Mouse (Mus musculus) heart, embryonic 15.5 days (tissue): ENCODE data around the gene Fscn2. TPM values are rescaled to one million over a fixed set of nuclear protein-coding genes. Genes with fewer than 3 reads are reported as not detected.
A peak's percentile ranks its signal among the peaks of the same experiment; 100 is the strongest.

ENCODE experiments used
- ATAC-seq: fragments of 200-750 bp; cut with Nextera tagmentation; replicated peaks from 2 replicates; pipeline ENCODE4 v1.8.0; 2017; ENCODE audit warnings: low read depth, moderate TSS enrichment; ENCODE audit not compliant: insufficient number of reproducible peaks, insufficient read depth, low FRiP score
- H3K27ac ChIP-seq: fragments of 300-500 bp; sonication (generic); 2 replicates; pipeline ENCODE4 v1.5.1; 2015; ENCODE audit warnings: mild to moderate bottlenecking, inconsistent platforms
- H3K27me3 ChIP-seq: fragments of 300-500 bp; sonication (generic); 2 replicates; pipeline ENCODE4 v1.6.1; 2015; ENCODE audit warnings: inconsistent platforms
- H3K36me3 ChIP-seq: fragments of 300-500 bp; sonication (generic); 2 replicates; pipeline ENCODE4 v1.6.1; 2015; ENCODE audit warnings: mild to moderate bottlenecking, inconsistent platforms
- H3K4me1 ChIP-seq: fragments of 300-500 bp; sonication (generic); replicated peaks from 2 replicates; pipeline ENCODE4 v1.6.1; 2015; ENCODE audit warnings: inconsistent platforms
- H3K4me2 ChIP-seq: fragments of 300-500 bp; sonication (generic); 2 replicates; pipeline ENCODE4 v1.6.1; 2015; ENCODE audit warnings: inconsistent platforms, mild to moderate bottlenecking, moderate library complexity
- H3K4me3 ChIP-seq: fragments of 300-500 bp; sonication (generic); 2 replicates; pipeline ENCODE4 v1.5.1; 2015; ENCODE audit warnings: mild to moderate bottlenecking, inconsistent platforms
- H3K9ac ChIP-seq: fragments of 300-500 bp; sonication (generic); 2 replicates; pipeline ENCODE4 v1.6.1; 2015; ENCODE audit warnings: mild to moderate bottlenecking, inconsistent platforms
- H3K9me3 ChIP-seq: fragments of 300-500 bp; sonication (generic); replicated peaks from 2 replicates; pipeline ENCODE4 v1.6.1; 2016; ENCODE audit warnings: inconsistent platforms
- WGBS: fragments of 180-500 bp; shearing (Covaris S2); methylation state at CpG from one replicate; pipeline ENCODE4 v1.1.7; 2015; ENCODE audit warnings: mixed read lengths; 5-methylcytosine and 5-hydroxymethylcytosine counted together
- polyA plus RNA-seq: library from polyadenylated mRNA; unstranded; fragments of >200 nt; fragmentation: Nextera tagmentation; extraction: Ambion mirVana; gene quantifications from 2 replicates; pipeline ENCODE4 v1.2.1, GENCODE M21; 2015

Gene Fscn2
- polyA plus RNA-seq, 1 experiment from 2014 or later = 0.66 TPM

DNA sequence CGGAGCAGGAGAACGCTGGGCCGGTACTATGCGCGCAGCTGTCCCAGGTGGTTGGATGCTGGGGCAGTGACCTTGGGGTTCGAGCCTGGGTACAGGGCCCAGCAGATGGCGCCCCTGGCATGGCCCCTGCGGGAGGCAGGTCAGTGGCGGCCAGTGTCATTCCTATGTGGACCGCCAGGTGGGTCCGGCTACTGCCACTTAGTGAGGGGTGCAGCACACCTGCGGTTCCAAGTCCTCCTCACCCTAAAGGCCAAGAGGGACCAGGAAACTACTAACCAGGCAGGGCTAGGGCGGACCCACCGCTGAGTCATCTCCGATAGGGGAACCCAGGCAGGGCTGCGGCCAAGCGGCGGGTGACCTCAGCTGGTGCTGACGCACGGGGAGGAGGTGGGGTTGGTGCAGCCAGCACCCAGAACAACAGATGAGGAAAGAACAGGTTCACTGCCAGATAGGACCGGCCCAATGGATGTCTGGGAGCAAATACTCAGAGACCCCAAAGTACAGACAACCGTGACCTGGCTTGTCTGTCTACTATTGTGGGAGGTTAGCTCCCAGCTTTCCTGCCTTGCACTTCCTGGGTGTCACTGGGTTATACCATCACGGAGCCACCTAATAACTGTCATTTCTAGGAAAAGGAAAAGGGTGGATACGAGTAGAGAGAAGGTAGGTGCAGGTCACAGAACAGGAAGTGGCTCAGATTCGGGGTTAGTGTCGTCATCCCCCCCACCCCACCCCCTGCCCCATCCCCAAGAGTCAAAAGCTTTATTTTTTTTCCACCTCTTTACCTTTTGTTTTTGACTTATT, 7.6 kb upstream of the Fscn2 start:
- no peaks in the 10 kb centered on the region for H3K9me3 ChIP-seq
- no peaks in the 10 kb centered on the region for H3K36me3 ChIP-seq
- peak overlapping the region; percentile 96 for H3K27ac ChIP-seq
- no peaks in the 10 kb centered on the region for H3K27me3 ChIP-seq
- peak overlapping the region; percentile 38 for H3K4me3 ChIP-seq
- peaks cover 67% of the 10 kb centered on the region for H3K4me1 ChIP-seq
- peak overlapping the region; percentile 54 for H3K9ac ChIP-seq
- peak; percentile 4; the same call in 1 of the 2 replicates for ATAC-seq
- 14% methylated on average over 26 of the region's 26 CpGs for WGBS
- peak overlapping the region; percentile 66 for H3K4me2 ChIP-seq

DNA sequence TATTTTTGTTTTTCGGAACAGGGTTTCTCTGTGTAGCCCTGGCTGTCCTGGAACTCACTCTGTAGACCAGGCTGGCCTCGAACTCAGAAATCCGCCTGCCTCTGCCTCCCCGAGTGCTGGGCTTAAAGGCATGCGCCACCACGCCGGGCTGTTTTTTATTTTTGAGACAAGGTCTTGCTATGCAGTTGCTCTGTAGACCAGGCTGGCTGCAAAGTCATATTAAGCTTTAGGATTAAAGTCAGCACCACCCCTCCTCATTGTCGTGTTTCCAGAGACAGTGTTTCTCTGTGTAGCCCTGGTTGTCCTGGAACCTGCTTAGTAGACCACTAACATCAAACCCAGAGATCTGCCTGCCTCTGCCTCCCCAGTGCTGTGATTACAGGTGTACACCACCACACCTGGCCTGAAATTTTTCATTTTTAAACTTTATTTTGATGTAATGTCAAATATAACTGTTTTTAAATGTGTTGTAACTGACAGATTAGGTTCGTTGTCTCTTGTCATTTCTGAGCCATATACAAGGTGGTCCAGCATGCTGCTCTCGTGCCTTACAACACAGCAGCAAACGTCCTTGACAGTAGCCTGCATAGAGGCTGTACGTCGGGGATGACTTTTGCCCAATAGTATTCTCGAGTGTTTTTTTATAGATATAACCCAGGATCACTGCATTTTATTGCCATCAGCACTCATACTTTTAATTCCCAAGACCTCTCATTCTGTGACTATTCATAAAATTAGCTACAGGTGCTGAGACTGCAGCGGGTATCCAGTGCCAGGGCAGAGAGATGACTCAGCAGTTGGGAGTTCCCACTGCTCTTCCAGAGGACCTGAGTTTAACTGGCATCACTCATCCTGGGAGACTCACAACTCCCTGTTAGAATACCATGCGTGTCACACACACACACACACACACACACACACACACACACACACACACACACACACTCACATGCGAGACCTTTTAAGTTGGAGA, 6.7 kb upstream of the Fscn2 start:
- H3K9me3 ChIP-seq = no peaks in the 10 kb centered on the region
- no peak for ATAC-seq
- no peak overlapping the region for H3K9ac ChIP-seq
- H3K27me3 ChIP-seq = no peaks in the 10 kb centered on the region
- WGBS = 78% methylated on average over 17 of the region's 17 CpGs
- H3K4me1 ChIP-seq = peaks cover 76% of the 10 kb centered on the region
- peak overlapping the region; percentile 57 for H3K27ac ChIP-seq
- H3K36me3 ChIP-seq = no peaks in the 10 kb centered on the region
- no peak overlapping the region for H3K4me2 ChIP-seq
- H3K4me3 ChIP-seq = no peak overlapping the region

DNA sequence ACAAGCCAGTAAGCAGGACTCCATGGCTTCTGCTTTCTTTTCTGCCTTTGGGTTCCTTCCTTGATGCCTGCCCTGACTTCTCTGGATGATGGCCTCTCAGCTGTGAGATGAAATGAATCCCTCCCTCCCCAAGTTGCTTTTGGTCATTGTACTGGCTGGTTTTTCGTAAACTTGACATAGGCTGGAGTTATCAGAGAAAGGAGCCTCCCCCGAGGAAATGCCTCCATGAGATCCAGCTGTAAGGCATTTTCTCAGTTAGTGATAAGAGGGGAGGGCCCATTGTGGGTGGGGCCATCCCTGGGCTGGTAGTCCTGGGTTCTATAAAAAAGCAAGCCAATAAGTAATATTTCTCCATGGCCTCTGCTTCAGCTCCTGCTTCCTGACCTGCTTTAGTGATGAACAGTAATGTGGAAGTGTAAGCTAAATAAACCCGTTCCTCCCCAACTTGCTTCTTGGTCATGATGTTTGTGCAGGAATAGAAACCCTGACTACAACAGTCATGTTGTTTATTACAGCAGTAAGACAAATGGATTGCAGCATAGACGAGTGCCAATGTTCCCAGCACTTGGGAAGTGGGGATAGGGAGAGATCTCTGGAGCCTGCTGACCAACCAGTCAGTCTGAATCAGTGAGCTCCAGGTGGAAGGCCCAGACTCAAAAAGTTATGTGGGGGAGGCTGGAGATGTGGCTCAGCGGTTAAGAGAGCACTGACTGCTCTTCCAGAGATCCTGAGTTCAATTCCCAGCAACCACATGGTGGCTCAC, 5.9 kb upstream of the Fscn2 start:
- no peak overlapping the region for H3K4me3 ChIP-seq
- no peak overlapping the region for H3K9ac ChIP-seq

DNA sequence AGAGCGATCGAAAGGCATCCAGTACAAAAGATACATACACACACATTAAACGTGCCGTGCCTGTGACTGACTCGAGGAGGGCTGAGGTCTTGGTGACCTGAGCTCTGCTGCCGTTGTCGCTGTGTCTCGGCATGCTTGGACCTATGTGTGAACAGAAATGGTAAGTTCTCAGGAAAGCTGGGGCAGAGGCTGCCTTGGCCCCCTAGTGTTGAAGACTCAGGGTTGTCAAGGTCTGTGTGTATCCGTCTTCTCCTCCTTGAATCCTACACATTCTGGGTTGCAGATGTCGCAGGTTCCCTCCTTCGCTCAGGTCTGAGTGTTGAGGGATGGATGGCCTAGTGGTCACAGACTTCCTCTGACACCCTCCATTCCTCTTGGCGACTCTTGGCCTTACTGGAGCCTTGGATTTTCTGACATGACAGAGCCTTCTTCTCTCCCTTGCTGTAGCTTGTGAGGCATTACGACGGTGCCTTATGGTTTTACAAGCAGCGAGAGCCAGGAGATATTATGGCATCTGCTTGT, 5.0 kb upstream of the Fscn2 start:
- peaks cover 77% of the 10 kb centered on the region for H3K4me1 ChIP-seq

More for the DNA sequence above, 5.9 kb upstream of the Fscn2 start:
- no peaks in the 10 kb centered on the region for H3K27me3 ChIP-seq
- no peak overlapping the region for H3K4me2 ChIP-seq
- peak overlapping the region; percentile 57 for H3K27ac ChIP-seq
- H3K4me1 ChIP-seq = peaks cover 84% of the 10 kb centered on the region
- H3K36me3 ChIP-seq = no peaks in the 10 kb centered on the region
- no peaks in the 10 kb centered on the region for H3K9me3 ChIP-seq
- ATAC-seq = no peak
- 50% methylated on average over 5 of the region's 5 CpGs for WGBS

DNA sequence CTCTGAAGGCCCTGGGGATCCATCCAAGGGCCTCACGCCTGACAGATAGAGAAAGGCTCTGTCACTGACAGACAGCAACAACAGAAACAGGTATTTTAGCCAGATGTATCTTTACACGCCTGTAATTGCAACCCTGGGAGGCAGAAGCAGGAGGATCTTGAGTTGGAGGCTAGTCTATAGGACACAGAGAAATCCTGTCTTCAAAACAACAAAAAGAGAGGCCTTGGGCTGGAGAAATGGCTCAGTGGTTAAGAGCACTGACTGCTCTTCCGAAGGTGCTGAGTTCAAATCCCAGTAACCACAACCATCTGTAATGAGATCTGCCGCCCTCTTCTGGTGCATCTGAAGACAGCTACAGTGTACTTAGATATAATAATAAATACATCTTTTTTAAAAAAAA, 4.4 kb upstream of the Fscn2 start:
- Histone ChIP-seq H3K27me3 (no peaks in the 10 kb centered on the region), H3K4me2 (no peak overlapping the region), H3K4me1 (peaks cover 72% of the 10 kb centered on the region), H3K9ac (no peak overlapping the region), H3K36me3 (no peaks in the 10 kb centered on the region), H3K27ac (no peak overlapping the region), H3K4me3 (no peak overlapping the region), H3K9me3 (no peaks in the 10 kb centered on the region)
- ATAC-seq = no peak
- WGBS = 89% methylated on average over 4 of the region's 4 CpGs

More for the DNA sequence above, 5.0 kb upstream of the Fscn2 start:
- ATAC-seq = no peak
- Histone ChIP-seq H3K4me2 (no peak overlapping the region), H3K9me3 (no peaks in the 10 kb centered on the region), H3K4me3 (no peak overlapping the region), H3K27me3 (no peaks in the 10 kb centered on the region), H3K27ac (no peak overlapping the region), H3K9ac (no peak overlapping the region), H3K36me3 (no peaks in the 10 kb centered on the region)
- 76% methylated on average over 15 of the region's 15 CpGs for WGBS

DNA sequence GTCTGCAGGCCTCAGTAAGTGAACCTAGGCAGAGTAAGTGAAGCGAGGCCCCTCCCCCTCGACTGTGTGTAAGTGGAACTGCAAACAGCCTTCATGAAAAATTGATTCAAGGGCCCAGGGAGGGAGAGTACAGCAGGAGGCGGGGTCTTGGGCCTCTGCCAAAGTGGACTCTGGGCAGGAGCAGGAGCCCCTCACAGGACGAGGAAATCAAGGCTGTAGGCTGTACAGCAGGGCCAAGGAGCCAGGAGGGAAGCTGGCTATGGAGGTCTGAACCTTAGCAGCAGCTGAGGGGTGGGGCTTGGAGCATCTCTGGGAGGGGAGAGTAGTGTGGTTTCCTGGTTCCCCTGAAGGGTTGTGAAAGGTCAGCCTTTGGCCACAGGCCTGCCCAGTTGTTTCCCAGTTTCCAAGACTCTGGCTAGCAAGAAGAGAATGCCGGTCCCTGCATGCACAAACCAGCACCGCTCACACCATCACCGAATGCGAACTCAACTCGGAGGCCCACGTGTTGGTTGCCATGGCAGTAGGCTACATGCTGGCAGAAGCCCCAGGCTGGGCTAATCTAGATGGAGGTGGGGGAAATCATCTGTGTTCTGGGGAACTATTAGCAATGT, 3.4 kb upstream of the Fscn2 start:
- Histone ChIP-seq H3K27me3 (no peaks in the 10 kb centered on the region), H3K4me2 (0 out of 2 replicates have a peak overlapping the region, but pooled peaks have one; percentile 19), H3K27ac (peak overlapping the region; percentile 50), H3K36me3 (no peaks in the 10 kb centered on the region), H3K4me3 (no peak overlapping the region), H3K4me1 (peaks cover 63% of the 10 kb centered on the region), H3K9ac (no peak overlapping the region), H3K9me3 (no peaks in the 10 kb centered on the region)
- ATAC-seq = peak; percentile 58
- 19% methylated on average over 10 of the region's 10 CpGs for WGBS

DNA sequence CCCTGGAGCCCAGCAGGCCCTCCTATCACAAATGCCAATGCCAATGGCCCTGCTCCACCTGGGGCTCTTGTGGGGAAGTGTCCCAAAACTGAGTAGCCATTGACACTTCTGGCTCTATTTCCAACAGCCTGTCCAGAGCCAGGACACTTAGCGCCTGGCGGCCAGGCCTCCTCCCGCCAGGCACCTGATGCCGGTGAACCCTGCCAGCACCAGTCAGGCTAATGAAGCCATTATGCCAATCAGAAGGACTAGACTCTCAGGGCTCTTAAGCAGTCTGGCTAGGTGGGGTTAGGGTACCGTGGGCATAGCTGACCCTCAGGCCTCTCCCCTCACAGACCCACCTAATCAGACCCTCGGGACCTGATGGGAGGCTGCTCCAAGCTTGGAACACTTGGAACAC, 1.9 kb upstream of the Fscn2 start:
- Histone ChIP-seq H3K9me3 (no peaks in the 10 kb centered on the region), H3K36me3 (no peaks in the 10 kb centered on the region), H3K4me3 (no peak overlapping the region), H3K4me1 (peaks cover 49% of the 10 kb centered on the region), H3K27ac (no peak overlapping the region), H3K27me3 (no peaks in the 10 kb centered on the region), H3K9ac (no peak overlapping the region), H3K4me2 (no peak overlapping the region)
- ATAC-seq = no peak
- WGBS = 67% methylated on average over 6 of the region's 6 CpGs

DNA sequence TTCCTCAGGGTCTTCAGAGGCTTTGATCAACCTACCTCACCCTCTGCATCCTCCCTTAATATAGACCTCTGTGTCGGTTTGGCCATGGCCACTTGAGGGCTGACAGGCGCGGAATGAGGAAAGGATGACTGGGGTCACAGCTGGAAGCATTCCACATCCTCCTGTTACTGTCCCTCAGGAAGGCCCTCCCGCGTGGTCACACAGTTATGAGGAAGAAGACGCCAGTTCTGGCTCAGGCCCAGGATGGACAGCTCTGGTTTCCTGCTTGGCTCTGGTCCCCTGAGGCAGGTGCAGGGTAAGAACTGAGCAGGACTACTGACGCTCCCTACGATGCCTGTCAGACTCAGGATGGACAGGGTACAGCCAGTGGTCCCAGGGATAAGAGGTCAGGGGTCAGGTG, 1.3 kb upstream of the Fscn2 start:
- H3K36me3 ChIP-seq = no peaks in the 10 kb centered on the region
- H3K9ac ChIP-seq = 0 out of 2 replicates have a peak overlapping the region, but pooled peaks have one; percentile 11
- ATAC-seq = no peak
- no peak overlapping the region for H3K27ac ChIP-seq
- peaks cover 43% of the 10 kb centered on the region for H3K4me1 ChIP-seq
- 35% methylated on average over 8 of the region's 8 CpGs for WGBS
- no peaks in the 10 kb centered on the region for H3K27me3 ChIP-seq
- H3K4me3 ChIP-seq = no peak overlapping the region
- H3K4me2 ChIP-seq = no peak overlapping the region
- H3K9me3 ChIP-seq = no peaks in the 10 kb centered on the region

DNA sequence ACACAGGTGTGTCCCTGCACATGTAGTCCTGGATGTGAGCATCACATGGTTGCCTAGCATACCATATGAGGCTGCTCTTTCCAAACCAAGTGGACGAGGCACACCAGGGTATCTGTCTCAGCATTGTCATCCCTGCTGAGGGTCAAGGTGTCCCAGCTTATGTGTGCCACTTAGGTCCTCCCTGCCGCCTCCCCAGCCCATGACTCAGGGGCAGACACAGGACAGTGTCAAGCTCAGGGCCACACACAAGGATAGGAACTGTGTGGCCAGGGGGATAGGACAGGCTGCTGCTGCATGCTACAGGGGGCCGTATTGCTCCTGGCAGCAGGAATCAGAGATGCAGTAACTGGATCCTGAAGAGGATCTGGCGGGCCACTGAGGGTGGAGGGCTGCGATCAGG, 579 bp upstream of the Fscn2 start:
- no peaks in the 10 kb centered on the region for H3K9me3 ChIP-seq
- no peak overlapping the region for H3K27ac ChIP-seq
- 85% methylated on average over 5 of the region's 5 CpGs for WGBS
- no peak overlapping the region for H3K9ac ChIP-seq
- H3K36me3 ChIP-seq = no peaks in the 10 kb centered on the region
- H3K27me3 ChIP-seq = no peaks in the 10 kb centered on the region
- H3K4me1 ChIP-seq = peaks cover 36% of the 10 kb centered on the region
- no peak overlapping the region for H3K4me2 ChIP-seq
- no peak for ATAC-seq
- no peak overlapping the region for H3K4me3 ChIP-seq

DNA sequence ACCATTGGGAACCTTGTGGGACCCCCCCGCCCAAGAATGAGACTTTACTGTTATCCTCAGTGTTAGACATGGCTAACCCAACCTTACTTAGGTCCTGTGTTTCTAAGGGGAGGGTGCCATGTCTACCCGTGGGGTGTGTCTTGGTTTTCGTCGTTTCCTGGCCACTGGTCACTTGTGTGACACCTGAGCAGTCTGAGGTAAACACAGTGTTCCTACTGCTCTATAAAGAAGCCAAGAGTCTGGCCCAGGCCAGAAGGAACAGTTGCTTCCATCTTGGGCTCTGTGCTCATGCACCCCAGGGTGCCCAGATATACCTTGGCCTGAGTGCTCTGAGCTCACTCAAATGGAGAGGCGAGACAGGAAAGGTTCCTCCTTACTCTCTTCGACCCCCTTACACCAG, 1.6 kb downstream of the Fscn2 start:
- H3K27ac ChIP-seq = no peak overlapping the region
- H3K36me3 ChIP-seq = no peaks in the 10 kb centered on the region
- no peak overlapping the region for H3K4me3 ChIP-seq
- H3K27me3 ChIP-seq = no peaks in the 10 kb centered on the region
- no peaks in the 10 kb centered on the region for H3K9me3 ChIP-seq
- no peak for ATAC-seq
- H3K9ac ChIP-seq = no peak overlapping the region
- H3K4me1 ChIP-seq = peaks cover 38% of the 10 kb centered on the region
- H3K4me2 ChIP-seq = no peak overlapping the region
- 91% methylated on average over 6 of the region's 6 CpGs for WGBS
